Mouse (Mus musculus) heart, embryonic 10.5 days (tissue): Measurements from ENCODE around the gene Aurkb. TPM values are rescaled to one million over a fixed set of nuclear protein-coding genes. Genes with fewer than 3 reads are reported as not detected.

ENCODE experiments used
- DNase-seq: peaks from one replicate; pipeline ENCODE4 v3.0.0-alpha.2; 2017; ENCODE audit warnings: low spot score
- H3K27ac ChIP-seq: fragments of 300-500 bp; sonication (generic); 2 replicates; pipeline ENCODE4 v1.5.1; 2016; ENCODE audit warnings: mild to moderate bottlenecking
- H3K27me3 ChIP-seq: fragments of 300-500 bp; sonication (generic); 2 replicates; pipeline ENCODE4 v1.6.1; 2016; ENCODE audit warnings: mild to moderate bottlenecking; ENCODE audit not compliant: poor library complexity, insufficient read depth, severe bottlenecking
- H3K36me3 ChIP-seq: fragments of 300-500 bp; sonication (generic); 2 replicates; pipeline ENCODE4 v1.6.1; 2016; ENCODE audit warnings: mild to moderate bottlenecking, moderate library complexity
- H3K4me1 ChIP-seq: fragments of 300-500 bp; sonication (generic); 2 replicates; pipeline ENCODE4 v1.6.1; 2016; ENCODE audit warnings: mild to moderate bottlenecking
- H3K4me3 ChIP-seq: fragments of 300-500 bp; sonication (generic); 2 replicates; pipeline ENCODE4 v1.5.1; 2016; ENCODE audit warnings: mild to moderate bottlenecking, moderate library complexity
- H3K9me3 ChIP-seq: fragments of 300-500 bp; sonication (generic); 2 replicates; pipeline ENCODE4 v1.6.1; 2016; ENCODE audit warnings: mild to moderate bottlenecking, moderate library complexity
- WGBS: fragments of 180-500 bp; shearing (Covaris S2); methylation state at CpG from one replicate; pipeline ENCODE4 v1.1.7; 2016; 5-methylcytosine and 5-hydroxymethylcytosine counted together
- polyA plus RNA-seq: library from polyadenylated mRNA; unstranded; fragments of >200 nt; fragmentation: Nextera tagmentation; extraction: Ambion mirVana; gene quantifications from 2 replicates; pipeline ENCODE4 v1.2.1, GENCODE M21; 2016

Aurkb gene
- polyA plus RNA-seq, 1 experiment from 2014 or later = 147 TPM

DNA sequence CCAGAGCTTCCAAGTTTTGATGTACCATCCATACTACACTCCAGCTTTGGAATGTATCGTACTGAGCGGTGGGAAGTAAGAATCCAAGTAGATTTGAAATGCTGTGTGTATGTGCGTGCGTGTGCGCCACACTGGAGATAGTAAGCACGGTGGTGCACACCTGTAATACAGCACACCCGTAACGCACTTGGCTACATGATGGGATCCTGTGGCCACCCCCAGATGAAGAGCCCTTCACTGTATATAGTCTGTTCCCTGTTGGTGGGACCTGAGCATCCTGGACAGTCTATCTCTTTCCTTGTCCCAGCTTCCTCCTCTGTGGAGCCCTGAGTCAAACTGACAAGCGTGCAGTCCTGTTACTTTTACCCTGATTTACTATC, 938 bp downstream of the Aurkb start:
- H3K9me3 ChIP-seq = no peaks in the 10 kb centered on the region
- WGBS = 17% methylated on average over 9 of the region's 9 CpGs
- H3K4me3 ChIP-seq = peak overlapping the region; percentile 96
- peak overlapping the region; percentile 96 for H3K27ac ChIP-seq
- H3K27me3 ChIP-seq = no peaks in the 10 kb centered on the region
- no peak for DNase-seq
- peaks cover 38% of the 10 kb centered on the region for H3K36me3 ChIP-seq
- peaks cover 24% of the 10 kb centered on the region for H3K4me1 ChIP-seq

DNA sequence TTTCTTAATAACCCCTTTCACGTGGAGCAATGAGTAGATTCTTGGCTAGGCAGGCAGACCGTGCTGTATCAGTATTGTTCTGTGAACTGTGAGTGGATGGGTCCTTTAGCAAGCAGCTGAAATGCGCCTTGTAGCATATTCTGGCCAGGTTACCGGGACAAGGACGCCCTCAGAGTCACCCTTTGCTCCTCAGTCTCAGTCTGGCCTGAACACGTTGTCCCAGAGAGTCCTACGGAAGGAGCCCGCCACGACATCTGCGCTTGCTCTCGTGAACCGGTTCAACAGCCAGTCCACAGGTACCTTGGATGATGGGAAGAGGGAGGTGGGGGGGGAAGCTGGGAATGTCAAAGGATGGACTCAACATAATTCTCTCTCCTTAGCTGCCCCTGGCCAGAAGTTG, 2.1 kb downstream of the Aurkb start:
- no peaks in the 10 kb centered on the region for H3K9me3 ChIP-seq
- peak overlapping the region; percentile 96 for H3K4me3 ChIP-seq
- 90% methylated on average over 12 of the region's 12 CpGs for WGBS
- H3K36me3 ChIP-seq = peaks cover 44% of the 10 kb centered on the region
- peak; percentile 75 for DNase-seq
- no peak overlapping the region for H3K27ac ChIP-seq
- H3K4me1 ChIP-seq = peaks cover 24% of the 10 kb centered on the region
- H3K27me3 ChIP-seq = no peaks in the 10 kb centered on the region

DNA sequence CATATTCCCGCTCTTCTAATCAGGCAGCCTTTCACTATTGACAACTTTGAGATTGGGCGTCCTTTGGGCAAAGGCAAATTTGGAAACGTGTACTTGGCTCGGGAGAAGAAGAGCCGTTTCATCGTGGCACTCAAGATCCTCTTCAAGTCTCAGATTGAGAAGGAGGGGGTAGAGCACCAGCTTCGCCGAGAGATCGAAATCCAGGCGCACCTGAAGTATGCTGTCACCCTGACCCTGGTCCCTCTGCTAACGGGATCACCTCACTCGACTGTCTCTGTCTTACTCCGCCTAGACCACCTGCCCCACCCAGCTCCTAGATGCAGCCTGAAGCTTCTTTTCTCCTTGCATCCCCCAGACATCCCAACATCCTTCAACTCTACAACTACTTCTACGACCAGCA, 2.7 kb downstream of the Aurkb start:
- Histone ChIP-seq H3K27ac (no peak overlapping the region), H3K27me3 (no peaks in the 10 kb centered on the region), H3K36me3 (peaks cover 50% of the 10 kb centered on the region), H3K4me3 (no peak overlapping the region), H3K4me1 (peaks cover 24% of the 10 kb centered on the region), H3K9me3 (no peaks in the 10 kb centered on the region)
- WGBS = 90% methylated on average over 14 of the region's 14 CpGs
- DNase-seq = peak; percentile 70

DNA sequence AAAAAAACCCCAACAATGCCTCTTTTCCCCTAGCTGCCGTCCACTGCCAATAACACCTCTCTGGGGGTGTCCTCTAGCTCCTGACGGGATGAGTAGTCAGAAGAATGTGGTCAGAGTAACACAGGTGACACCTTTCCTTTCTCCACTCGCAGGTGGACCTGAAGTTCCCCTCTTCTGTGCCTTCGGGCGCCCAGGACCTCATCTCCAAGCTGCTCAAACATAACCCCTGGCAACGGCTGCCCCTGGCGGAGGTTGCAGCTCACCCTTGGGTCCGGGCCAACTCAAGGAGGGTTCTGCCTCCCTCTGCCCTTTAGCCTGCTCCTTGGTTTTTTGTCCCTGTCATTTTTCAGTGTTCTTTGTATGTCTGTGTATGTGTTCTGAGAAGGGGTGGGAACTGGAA, 5.3 kb downstream of the Aurkb start:
- no peak overlapping the region for H3K4me3 ChIP-seq
- H3K9me3 ChIP-seq = no peaks in the 10 kb centered on the region
- peaks cover 65% of the 10 kb centered on the region for H3K36me3 ChIP-seq
- peak; percentile 70 for DNase-seq
- WGBS = 89% methylated on average over 8 of the region's 8 CpGs
- H3K4me1 ChIP-seq = peaks cover 24% of the 10 kb centered on the region
- H3K27ac ChIP-seq = no peak overlapping the region
- H3K27me3 ChIP-seq = no peaks in the 10 kb centered on the region

DNA sequence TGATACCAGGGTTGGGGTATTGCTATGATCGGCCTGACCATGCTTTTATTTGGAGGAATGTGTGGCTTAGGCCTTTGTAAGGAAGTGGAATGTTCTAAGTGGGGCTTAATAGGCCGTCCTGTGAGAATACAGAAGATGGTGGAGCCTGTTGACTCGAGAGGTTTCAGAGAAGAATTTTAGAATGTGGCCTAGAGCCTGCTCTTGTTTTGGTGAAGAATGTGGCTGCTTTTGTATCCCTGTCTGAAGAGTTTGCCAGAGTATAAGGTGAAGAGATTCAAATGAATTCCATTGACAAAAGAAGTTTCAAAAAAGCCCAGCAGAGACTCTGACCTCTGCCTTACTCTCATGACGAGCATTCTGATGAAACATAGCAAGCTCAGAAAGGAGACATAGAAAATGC, 6.3 kb downstream of the Aurkb start:
- peaks cover 65% of the 10 kb centered on the region for H3K36me3 ChIP-seq
- no peak for DNase-seq
- H3K27me3 ChIP-seq = no peaks in the 10 kb centered on the region
- H3K27ac ChIP-seq = no peak overlapping the region
- no peak overlapping the region for H3K4me3 ChIP-seq
- no peaks in the 10 kb centered on the region for H3K9me3 ChIP-seq
- peaks cover 21% of the 10 kb centered on the region for H3K4me1 ChIP-seq
- WGBS = 89% methylated on average over 4 of the region's 4 CpGs

DNA sequence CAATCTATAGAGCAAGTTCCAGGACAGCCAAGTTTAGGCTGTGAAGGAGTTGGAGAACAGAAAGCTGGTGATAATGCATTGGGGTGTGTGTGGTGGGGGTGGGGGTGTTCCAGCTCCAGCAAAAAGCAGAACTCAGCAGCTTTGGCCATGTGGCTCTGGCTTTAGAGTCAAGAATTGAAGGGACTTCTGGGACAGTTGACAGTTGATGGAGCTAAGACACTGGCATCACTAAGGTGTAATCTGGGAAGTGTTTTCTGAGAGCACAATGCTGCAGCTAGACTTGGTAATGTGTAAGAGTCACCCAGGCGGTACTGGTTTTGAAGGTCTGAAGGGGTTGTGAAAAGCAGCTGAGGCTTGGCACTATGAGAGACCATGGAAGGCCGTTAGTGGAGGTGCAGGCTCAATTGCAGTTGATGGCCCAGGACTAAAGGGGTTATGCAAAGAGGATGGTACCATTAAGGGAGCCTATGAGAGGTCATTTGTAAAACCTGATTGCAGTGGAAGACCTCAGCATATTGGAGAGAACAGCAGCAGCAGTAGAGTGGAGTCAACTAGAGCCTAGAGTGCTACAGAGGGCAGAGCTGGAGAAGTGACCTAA, 7.5 kb downstream of the Aurkb start:
- 85% methylated on average over 2 of the region's 2 CpGs for WGBS
- no peak overlapping the region for H3K27ac ChIP-seq
- DNase-seq = peak; percentile 71
- no peaks in the 10 kb centered on the region for H3K27me3 ChIP-seq
- H3K9me3 ChIP-seq = no peaks in the 10 kb centered on the region
- peaks cover 9% of the 10 kb centered on the region; the same call in 1 of the 2 replicates for H3K4me1 ChIP-seq
- no peak overlapping the region for H3K4me3 ChIP-seq
- H3K36me3 ChIP-seq = peaks cover 61% of the 10 kb centered on the region

DNA sequence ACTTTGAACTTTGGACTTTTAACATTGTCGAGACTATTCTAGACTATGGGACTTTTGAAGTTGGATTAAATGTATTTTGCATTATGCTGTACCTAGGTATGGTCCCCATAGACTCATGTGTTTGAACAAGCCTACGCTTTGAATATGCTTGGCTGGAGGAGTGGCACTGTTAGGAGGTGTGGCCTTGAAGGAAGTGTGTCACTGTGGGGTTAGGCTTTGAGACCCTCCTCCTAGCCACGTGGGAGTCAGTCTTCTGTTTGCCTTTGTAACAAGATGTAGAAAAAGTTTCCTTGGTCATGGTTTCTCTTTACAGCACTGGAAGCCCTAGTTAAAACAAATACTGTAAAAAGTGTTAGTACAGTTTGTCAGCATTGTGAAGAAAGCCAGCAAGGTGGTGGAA, 8.4 kb downstream of the Aurkb start:
- Histone ChIP-seq H3K9me3 (no peaks in the 10 kb centered on the region), H3K4me1 (peaks cover 10% of the 10 kb centered on the region), H3K4me3 (no peak overlapping the region), H3K27ac (no peak overlapping the region), H3K27me3 (no peaks in the 10 kb centered on the region), H3K36me3 (peaks cover 52% of the 10 kb centered on the region)
- no peak for DNase-seq
- WGBS = 72% methylated on average over 3 of the region's 3 CpGs

DNA sequence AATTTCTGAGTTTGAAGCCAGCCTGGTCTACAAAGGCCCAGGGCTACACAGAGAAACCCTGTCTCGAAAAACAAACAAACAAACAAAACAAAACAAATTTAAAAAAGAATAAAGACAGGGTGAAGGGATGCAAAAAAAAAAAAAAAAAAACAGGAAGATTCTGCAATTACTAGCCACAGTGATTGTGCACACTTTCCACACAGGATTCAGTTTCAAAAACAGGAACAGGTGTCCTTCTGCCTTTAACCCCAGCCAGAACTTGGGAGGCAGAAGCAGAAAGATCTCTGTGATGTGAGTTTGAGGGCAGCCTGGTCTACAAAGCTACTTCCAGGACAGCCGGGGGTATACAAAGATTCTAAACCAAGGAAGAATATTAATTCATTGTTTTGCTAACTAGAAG, 12.8 kb downstream of the Aurkb start:
- 72% methylated on average over 2 of the region's 2 CpGs for WGBS
- Histone ChIP-seq H3K27ac (peak overlapping the region; percentile 95; the same call in 1 of the 2 replicates), H3K36me3 (peaks cover 15% of the 10 kb centered on the region), H3K27me3 (no peaks in the 10 kb centered on the region), H3K4me1 (peaks cover 27% of the 10 kb centered on the region), H3K9me3 (no peaks in the 10 kb centered on the region), H3K4me3 (peak overlapping the region; percentile 81)
- peak; percentile 58 for DNase-seq

DNA sequence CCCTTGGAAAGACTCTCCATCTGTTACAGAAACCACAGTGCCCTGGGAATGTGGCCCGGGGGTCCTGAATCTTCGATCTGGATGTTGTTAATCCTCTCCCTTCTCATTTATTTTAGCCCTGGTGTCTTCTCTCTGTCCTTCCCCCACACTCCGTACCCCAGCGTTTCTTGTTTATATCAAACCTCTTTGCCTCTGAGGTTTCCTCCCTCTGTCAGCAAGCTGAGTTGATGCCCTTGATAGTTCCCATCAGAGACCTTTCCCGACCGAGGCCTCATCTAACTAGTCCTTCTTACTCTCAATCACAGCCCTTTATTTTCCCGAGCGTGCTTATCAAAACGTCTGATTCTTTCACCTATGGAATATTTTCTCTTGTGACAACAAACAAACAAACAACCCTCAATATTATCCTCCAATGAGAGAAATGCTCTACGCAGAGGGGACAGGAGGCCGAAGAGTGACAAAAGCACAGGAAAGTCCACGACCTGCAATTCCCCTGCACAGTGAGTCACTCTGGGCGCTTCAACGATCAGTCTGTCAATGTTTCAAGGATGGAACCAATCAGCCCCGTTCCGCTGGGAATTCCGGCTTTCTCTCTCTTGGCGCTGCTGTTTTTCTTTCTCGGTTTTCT, 13.4 kb downstream of the Aurkb start:
- Histone ChIP-seq H3K4me3 (peak overlapping the region; percentile 81), H3K9me3 (no peaks in the 10 kb centered on the region), H3K36me3 (peaks cover 9% of the 10 kb centered on the region; the same call in 1 of the 2 replicates), H3K27ac (peak overlapping the region; percentile 95), H3K27me3 (no peaks in the 10 kb centered on the region), H3K4me1 (peaks cover 27% of the 10 kb centered on the region)
- DNase-seq = peak; percentile 75
- 2% methylated on average over 19 of the region's 19 CpGs for WGBS

DNA sequence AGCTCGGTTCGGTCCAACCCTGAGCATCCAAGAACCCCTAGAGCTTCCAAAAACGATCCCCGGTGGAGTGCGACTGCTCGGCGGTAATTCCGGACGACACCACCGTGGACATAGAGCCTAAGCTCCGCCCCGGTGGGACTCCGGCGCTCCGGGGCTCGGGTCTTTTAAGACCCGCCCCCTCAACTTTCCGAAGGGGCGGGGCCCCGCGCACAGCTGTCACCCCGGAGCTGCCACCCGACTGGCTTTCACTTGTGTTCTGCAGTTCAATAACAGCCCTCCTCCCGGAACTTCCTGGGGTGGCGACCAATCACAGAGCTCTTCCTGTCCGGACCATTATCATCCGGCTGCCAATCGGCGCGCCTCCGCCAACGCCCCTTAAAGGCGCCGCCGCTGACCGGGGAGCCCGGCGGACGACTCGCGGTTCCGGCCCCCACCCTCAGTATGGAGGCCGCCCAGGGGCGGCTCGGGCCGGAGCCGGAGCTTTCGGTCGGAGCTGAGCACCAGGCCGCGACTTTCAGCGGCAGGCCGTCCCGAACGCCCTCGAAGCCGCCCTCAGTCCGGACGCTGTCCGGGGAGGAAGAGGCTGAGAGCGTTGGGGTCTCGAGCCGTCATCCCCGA, 14.0 kb downstream of the Aurkb start, which contains the start of gene Borcs6:
TSS of gene Borcs6 (plus strand) at position 361 of the 618 bp plus-strand sequence.
- H3K27me3 ChIP-seq = no peaks in the 10 kb centered on the region
- under 1% methylated on average over 64 of the region's 64 CpGs for WGBS

DNA sequence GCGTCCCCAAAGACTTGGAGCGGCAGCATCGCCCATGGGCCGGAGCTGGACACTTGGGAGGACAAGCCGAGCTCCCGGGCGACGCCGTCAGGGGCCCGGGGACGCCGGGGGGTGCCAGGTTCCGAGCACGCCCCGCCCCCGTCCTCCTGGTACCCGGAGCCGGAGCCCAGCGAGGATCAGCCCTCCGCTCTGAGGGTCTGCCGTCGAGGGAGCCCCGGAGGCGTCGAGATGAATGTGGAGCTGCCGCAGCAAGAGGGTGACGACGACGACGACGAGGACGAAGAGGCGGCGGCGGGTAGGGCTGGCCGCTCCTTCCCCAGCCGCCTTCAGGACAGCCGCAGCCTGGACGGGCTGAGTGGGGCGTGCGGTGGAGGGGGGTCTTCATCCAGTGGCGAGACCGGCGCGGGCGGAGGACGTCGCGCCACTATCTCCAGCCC, 14.5 kb downstream of the Aurkb start:
- DNase-seq = no peak
- Histone ChIP-seq H3K4me1 (peaks cover 37% of the 10 kb centered on the region), H3K36me3 (0 out of 2 replicates have a peak, but pooled peaks cover 2% of the 10 kb centered on the region), H3K4me3 (peak overlapping the region; percentile 81), H3K27ac (peak overlapping the region; percentile 95), H3K9me3 (no peaks in the 10 kb centered on the region), H3K27me3 (no peaks in the 10 kb centered on the region)
- WGBS = under 1% methylated on average over 49 of the region's 49 CpGs

More for the DNA sequence above, 14.0 kb downstream of the Aurkb start, which contains the start of gene Borcs6:
- H3K9me3 ChIP-seq = no peaks in the 10 kb centered on the region
- H3K27ac ChIP-seq = peak within 1 kb of the TSS; percentile 95
- DNase-seq = peak; percentile 99
- H3K36me3 ChIP-seq = 0 out of 2 replicates have a peak, but pooled peaks cover 2% of the 10 kb centered on the region
- peak within 1 kb of the TSS; percentile 81 for H3K4me3 ChIP-seq
- peaks cover 34% of the 10 kb centered on the region for H3K4me1 ChIP-seq

DNA sequence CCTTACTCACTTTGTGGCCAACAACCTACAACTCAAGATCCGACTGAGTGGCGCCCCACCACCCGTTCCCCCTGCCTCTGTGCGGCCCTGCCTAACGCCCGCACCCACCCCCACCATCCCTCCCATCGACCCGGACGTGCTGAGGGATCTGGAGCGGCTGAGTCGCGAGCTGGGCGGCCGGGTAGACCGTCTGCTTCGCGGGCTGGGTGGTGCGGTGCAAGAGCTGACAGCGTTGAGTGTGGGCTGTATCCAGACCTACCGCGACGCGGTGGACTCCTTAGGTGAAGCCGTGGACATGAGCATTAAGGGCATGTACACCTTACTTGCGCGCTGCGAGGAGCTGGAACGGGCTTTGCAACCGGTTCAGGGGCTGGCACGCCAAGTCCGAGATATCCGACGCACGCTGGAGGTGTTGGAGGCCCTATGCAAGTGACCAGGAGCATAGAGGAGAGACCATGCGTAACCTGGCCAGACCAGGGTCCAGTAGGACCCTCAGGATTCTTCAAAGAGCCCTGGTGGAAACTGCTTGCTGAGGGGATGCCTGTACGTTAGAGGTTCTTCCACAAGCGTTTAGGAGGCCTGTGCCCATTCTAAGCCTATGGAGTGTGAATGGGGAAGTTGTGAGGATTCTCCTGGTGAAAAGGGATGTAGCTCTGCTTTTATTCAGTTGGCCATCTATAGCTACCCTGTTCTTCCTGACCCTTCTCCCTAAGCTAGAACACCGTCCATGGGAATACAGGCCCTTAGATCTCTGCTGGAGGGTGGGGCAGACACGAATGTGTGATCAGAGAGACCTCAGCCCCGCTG, 15.2 kb downstream of the Aurkb start:
- H3K27ac ChIP-seq = peak overlapping the region; percentile 95
- H3K9me3 ChIP-seq = no peaks in the 10 kb centered on the region
- no peaks in the 10 kb centered on the region for H3K36me3 ChIP-seq
- no peaks in the 10 kb centered on the region for H3K27me3 ChIP-seq
- under 1% methylated on average over 40 of the region's 40 CpGs for WGBS
- H3K4me1 ChIP-seq = peaks cover 37% of the 10 kb centered on the region
- DNase-seq = no peak
- peak overlapping the region; percentile 81 for H3K4me3 ChIP-seq
